Mouse (Mus musculus) liver, postnatal 0 days (tissue): ENCODE results near the gene Gpx7.

Experiments used
- CTCF ChIP-seq: sonication (generic); IDR thresholded peaks from 2 replicates; pipeline ENCODE4 v1.5.1; 2016; ENCODE audit warnings: antibody characterized with exemption, low read depth
- EP300 ChIP-seq: IDR thresholded peaks from 2 replicates; pipeline ENCODE4 v1.6.1; 2016; ENCODE audit warnings: antibody characterized with exemption, low read depth, mild to moderate bottlenecking

GRCm38 (mm10) chr4:108370409-108370808, 36.4 kb downstream of the Gpx7 start:
- no peak for TF ChIP-seq CTCF
- TF ChIP-seq EP300 = no peak
